Mouse (Mus musculus) natural killer cell, adult 2 months (primary cell): Measurements from ENCODE around the gene Lmbr1l.
"Not testable (repeated sequence)": the region's sequence is repeated elsewhere in the genome, so short reads cannot be mapped to it uniquely, and the experiment has no call there.

Source experiments
- DNase-seq, 2 experiments: peaks; one replicate each; pipeline ENCODE4 v3.0.0; 2022; ENCODE audit warnings: low spot score in 2 of 2

Gene Lmbr1l

GRCm38 (mm10) chr15:98934217-98934839 is 16.3 kb upstream of the Lmbr1l start, which contains the start of gene Tuba1b:
TSS of gene Tuba1b (minus strand) at chr15:98934565.
- DNase-seq: peak; percentile 85 to 86

GRCm38 (mm10) chr15:98933833-98934216 is 15.8 kb upstream of the Lmbr1l start:
- DNase-seq: peak; percentile 82 to 88

- not testable (repeated sequence) for DNase-seq
Measured at GRCm38 (mm10) chr15:98933004-98933671, 15.1 kb upstream of the Lmbr1l start.

GRCm38 (mm10) chr15:98930998-98931397 is 13.0 kb upstream of the Lmbr1l start:
- no peak for DNase-seq

- DNase-seq: no peak
Measured at GRCm38 (mm10) chr15:98930017-98930734, 12.1 kb upstream of the Lmbr1l start.

- DNase-seq: peak; percentile 21 to 30
Measured at GRCm38 (mm10) chr15:98928598-98929240, 10.7 kb upstream of the Lmbr1l start.

GRCm38 (mm10) chr15:98927566-98927965 is 9.5 kb upstream of the Lmbr1l start:
- no peak for DNase-seq

- no peak for DNase-seq
Measured at GRCm38 (mm10) chr15:98924682-98925081, 6.7 kb upstream of the Lmbr1l start.

GRCm38 (mm10) chr15:98923031-98923537 is 5.1 kb upstream of the Lmbr1l start:
- DNase-seq: no peak

- no peak for DNase-seq
Measured at GRCm38 (mm10) chr15:98922581-98922980, 4.5 kb upstream of the Lmbr1l start.

GRCm38 (mm10) chr15:98921510-98921909 is 3.5 kb upstream of the Lmbr1l start:
- no peak for DNase-seq

GRCm38 (mm10) chr15:98918499-98918895 is 466 bp upstream of the Lmbr1l start:
- not testable (repeated sequence) for DNase-seq

GRCm38 (mm10) chr15:98917091-98917490 is 940 bp downstream of the Lmbr1l start:
- no peak for DNase-seq

- DNase-seq: no peak
Measured at GRCm38 (mm10) chr15:98916016-98916415, 2.0 kb downstream of the Lmbr1l start.

GRCm38 (mm10) chr15:98914903-98915302 is 3.1 kb downstream of the Lmbr1l start:
- no peak for DNase-seq

GRCm38 (mm10) chr15:98904692-98905091 is 13.3 kb downstream of the Lmbr1l start:
- DNase-seq: peak in 1 of 2 experiments; percentile 35

GRCm38 (mm10) chr15:98902600-98902999 is 15.4 kb downstream of the Lmbr1l start:
- DNase-seq: no peak

- no peak for DNase-seq
Measured at GRCm38 (mm10) chr15:98901530-98901929, 16.5 kb downstream of the Lmbr1l start.

GRCm38 (mm10) chr15:98897928-98898800 is 19.9 kb downstream of the Lmbr1l start, which contains the start of gene Dhh:
TSS of gene Dhh (minus strand) at chr15:98898540.
- DNase-seq: no peak

- no peak for DNase-seq
Measured at GRCm38 (mm10) chr15:98897495-98897894, 20.5 kb downstream of the Lmbr1l start.
